Mouse (Mus musculus): ENCODE results near the gene Daam1.

Daam1 gene

DNA sequence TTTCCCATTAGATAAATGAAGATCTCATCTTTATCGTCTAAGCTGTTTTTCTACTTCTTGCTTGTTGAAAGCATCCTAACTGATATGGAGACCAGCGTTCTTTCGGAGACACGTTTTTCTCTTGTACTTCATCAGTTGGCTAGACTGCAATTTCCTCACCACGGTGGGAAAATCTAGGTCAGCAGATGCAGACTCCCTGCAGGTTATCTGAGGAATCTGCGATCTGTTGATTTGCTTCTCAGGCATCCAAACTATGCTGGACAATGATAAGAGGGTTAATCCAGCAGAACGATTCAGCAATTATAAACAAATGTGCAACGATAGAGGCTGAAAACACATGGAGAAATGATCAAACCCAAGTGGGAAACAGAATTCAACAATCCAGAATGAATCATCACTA lies 208.6 kb downstream of the Daam1 start:
- DNase-seq (ENCODE audit: low read depth, low spot score) = no peak

- no peak for DNase-seq (ENCODE audit: low read depth, low spot score)
Measured at GRCm38 (mm10) chr12:72041238-72041637, 210.4 kb downstream of the Daam1 start.

All from R1 (cell line).